Mouse (Mus musculus) small intestine, adult 2 months (tissue): ENCODE measurements around the gene Trp63.

Experiments
- CTCF ChIP-seq: fragments of 200-500 bp; IDR thresholded peaks from 2 replicates; pipeline ENCODE4 v1.5.1; 2012; ENCODE audit warnings: low read depth, mild to moderate bottlenecking, control low read depth, inconsistent platforms, low read length, moderate library complexity, mixed read lengths; ENCODE audit not compliant: insufficient replicate concordance, insufficient read length; ENCODE audit errors: extremely low read depth
- POLR2A ChIP-seq: fragments of 200-500 bp; IDR thresholded peaks from 2 replicates; pipeline ENCODE4 v1.6.1; 2012; ENCODE audit warnings: low read depth, mild to moderate bottlenecking, control low read depth, inconsistent platforms, low read length, moderate library complexity

DNA sequence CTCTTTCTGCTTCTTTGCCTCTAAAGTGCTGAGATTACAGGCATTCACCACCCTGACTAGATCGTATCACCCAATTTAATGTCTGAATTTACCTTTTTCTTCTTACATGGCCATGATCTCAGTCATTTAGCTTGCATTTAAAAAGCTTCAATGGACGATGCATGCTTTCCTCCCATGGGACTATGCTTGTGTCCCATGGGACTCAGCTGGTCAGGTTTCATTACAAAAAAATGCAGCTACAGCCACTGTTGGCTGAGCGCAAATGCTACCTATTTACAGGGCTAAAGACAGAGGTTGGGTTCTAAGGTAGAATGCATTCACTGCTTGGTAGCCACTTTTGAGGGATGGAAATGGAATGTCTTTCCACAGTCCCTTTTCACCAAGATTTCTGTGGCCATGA lies 32.2 kb downstream of the Trp63 start:
- TF ChIP-seq POLR2A, result no peak
- no peak for TF ChIP-seq CTCF
